Mouse (Mus musculus) E14TG2a.4 (cell line): ENCODE results near the gene Nat8f2.
"Not testable (repeated sequence)": the region's sequence is repeated elsewhere in the genome, so short reads cannot be mapped to it uniquely, and the experiment has no call there.

ENCODE experiments used
- CTCF ChIP-seq: conservative IDR thresholded peaks from 2 replicates; pipeline ENCODE4 v1.5.1; 2014; ENCODE audit warnings: low read length
- NANOG ChIP-seq: IDR thresholded peaks from 2 replicates; pipeline ENCODE4 v1.6.1; 2014; ENCODE audit warnings: borderline replicate concordance, low read length, mixed read lengths
- POU5F1 ChIP-seq: IDR thresholded peaks from 2 replicates; pipeline ENCODE4 v1.6.1; 2014; ENCODE audit warnings: low read length, borderline replicate concordance

- not testable (repeated sequence) for TF ChIP-seq CTCF, POU5F1, NANOG
Measured at GRCm38 (mm10) chr6:85866995-85867394, 2.0 kb downstream of the Nat8f2 start.
